Mouse (Mus musculus): ENCODE measurements around the gene Cuta. TPM values are rescaled to one million over a fixed set of nuclear protein-coding genes. Genes with fewer than 3 reads are reported as not detected.
A peak's percentile ranks its signal among the peaks of the same experiment; 100 is the strongest.

Cuta gene
- polyA plus RNA-seq, 1 experiment = 145 TPM

GRCm38 (mm10) chr17:26956309-26956708 lies 16.9 kb upstream of the Cuta start:
- 75% methylated on average over 5 of the region's 5 CpGs for WGBS
- TF ChIP-seq POLR2A (IDR thresholded peaks at IDR 0.05; ENCODE audit: low read depth, low read length) (no peak), CTCF (conservative IDR thresholded peaks at IDR 0.05; ENCODE audit: insufficient read depth, insufficient read length, low read depth, low read length) (no peak)
- no peak for DNase-seq

GRCm38 (mm10) chr17:26953726-26954125 lies 14.4 kb upstream of the Cuta start:
- H3K27me3 ChIP-seq (replicated peaks; ENCODE audit: control insufficient read depth, insufficient read depth, low read length) = no peaks in the 10 kb centered on the region

More at GRCm38 (mm10) chr17:26956309-26956708, 16.9 kb upstream of the Cuta start:
- Histone ChIP-seq H3K36me3 (ENCODE audit: control insufficient read depth, insufficient read depth, low read length) (no peaks in the 10 kb centered on the region), H3K27me3 (replicated peaks; ENCODE audit: control insufficient read depth, insufficient read depth, low read length) (no peaks in the 10 kb centered on the region), H3K4me1 (ENCODE audit: control insufficient read depth, insufficient read depth, low read length) (no peaks in the 10 kb centered on the region; the same call in 1 of the 2 replicates), H3K4me3 (ENCODE audit: insufficient read depth, low read depth, low read length) (no peak overlapping the region), H3K27ac (ENCODE audit: insufficient read depth, low read depth, low read length) (no peak overlapping the region)

GRCm38 (mm10) chr17:26953201-26953600 lies 13.8 kb upstream of the Cuta start:
- Histone ChIP-seq H3K4me3 (ENCODE audit: insufficient read depth, low read depth, low read length) (no peak overlapping the region), H3K27me3 (replicated peaks; ENCODE audit: control insufficient read depth, insufficient read depth, low read length) (no peaks in the 10 kb centered on the region), H3K36me3 (ENCODE audit: control insufficient read depth, insufficient read depth, low read length) (no peaks in the 10 kb centered on the region), H3K27ac (ENCODE audit: insufficient read depth, low read depth, low read length) (no peak overlapping the region), H3K4me1 (ENCODE audit: control insufficient read depth, insufficient read depth, low read length) (no peaks in the 10 kb centered on the region; the same call in none of the 2 replicates)
- TF ChIP-seq POLR2A (IDR thresholded peaks at IDR 0.05; ENCODE audit: low read depth, low read length) (no peak), CTCF (conservative IDR thresholded peaks at IDR 0.05; ENCODE audit: insufficient read depth, insufficient read length, low read depth, low read length) (no peak)
- no peak for DNase-seq
- 48% methylated on average over 6 of the region's 6 CpGs for WGBS

More at GRCm38 (mm10) chr17:26953726-26954125, 14.4 kb upstream of the Cuta start:
- TF ChIP-seq CTCF (conservative IDR thresholded peaks at IDR 0.05; ENCODE audit: insufficient read depth, insufficient read length, low read depth, low read length) = no peak
- TF ChIP-seq POLR2A (IDR thresholded peaks at IDR 0.05; ENCODE audit: low read depth, low read length) = no peak
- Histone ChIP-seq H3K4me1 (ENCODE audit: control insufficient read depth, insufficient read depth, low read length) (no peaks in the 10 kb centered on the region; the same call in none of the 2 replicates), H3K27ac (ENCODE audit: insufficient read depth, low read depth, low read length) (no peak overlapping the region), H3K36me3 (ENCODE audit: control insufficient read depth, insufficient read depth, low read length) (no peaks in the 10 kb centered on the region), H3K4me3 (ENCODE audit: insufficient read depth, low read depth, low read length) (no peak overlapping the region)
- 28% methylated on average over 16 of the region's 16 CpGs for WGBS
- no peak for DNase-seq

- H3K36me3 ChIP-seq (ENCODE audit: control insufficient read depth, insufficient read depth, low read length) = no peaks in the 10 kb centered on the region
- H3K27ac ChIP-seq (ENCODE audit: insufficient read depth, low read depth, low read length) = no peak overlapping the region
- WGBS = 33% methylated on average over 23 of the region's 23 CpGs
- no peaks in the 10 kb centered on the region for H3K27me3 ChIP-seq (replicated peaks; ENCODE audit: control insufficient read depth, insufficient read depth, low read length)
- no peak for DNase-seq
- H3K4me1 ChIP-seq (ENCODE audit: control insufficient read depth, insufficient read depth, low read length) = peaks cover 4% of the 10 kb centered on the region
- peak overlapping the region; percentile 33 for H3K4me3 ChIP-seq (ENCODE audit: insufficient read depth, low read depth, low read length)
- no peak for TF ChIP-seq POLR2A (IDR thresholded peaks at IDR 0.05; ENCODE audit: low read depth, low read length)
Observed at GRCm38 (mm10) chr17:26951952-26952877, 12.8 kb upstream of the Cuta start.

- H3K4me3 ChIP-seq (ENCODE audit: insufficient read depth, low read depth, low read length) = peak overlapping the region; percentile 33
- 7% methylated on average over 11 of the region's 11 CpGs for WGBS
- TF ChIP-seq CTCF (conservative IDR thresholded peaks at IDR 0.05; ENCODE audit: insufficient read depth, insufficient read length, low read depth, low read length) (no peak), POLR2A (IDR thresholded peaks at IDR 0.05; ENCODE audit: low read depth, low read length) (no peak)
- peaks cover 4% of the 10 kb centered on the region for H3K4me1 ChIP-seq (ENCODE audit: control insufficient read depth, insufficient read depth, low read length)
- H3K27me3 ChIP-seq (replicated peaks; ENCODE audit: control insufficient read depth, insufficient read depth, low read length) = no peaks in the 10 kb centered on the region
- no peaks in the 10 kb centered on the region for H3K36me3 ChIP-seq (ENCODE audit: control insufficient read depth, insufficient read depth, low read length)
- H3K27ac ChIP-seq (ENCODE audit: insufficient read depth, low read depth, low read length) = no peak overlapping the region
- peak; percentile 75 for DNase-seq
Observed at GRCm38 (mm10) chr17:26951406-26951805, 12.0 kb upstream of the Cuta start.

- WGBS = 40% methylated on average over 7 of the region's 7 CpGs
- H3K27me3 ChIP-seq (replicated peaks; ENCODE audit: control insufficient read depth, insufficient read depth, low read length) = no peaks in the 10 kb centered on the region
- no peak overlapping the region for H3K27ac ChIP-seq (ENCODE audit: insufficient read depth, low read depth, low read length)
- peaks cover 4% of the 10 kb centered on the region for H3K4me1 ChIP-seq (ENCODE audit: control insufficient read depth, insufficient read depth, low read length)
- H3K36me3 ChIP-seq (ENCODE audit: control insufficient read depth, insufficient read depth, low read length) = no peaks in the 10 kb centered on the region
- DNase-seq = no peak
- TF ChIP-seq CTCF (conservative IDR thresholded peaks at IDR 0.05; ENCODE audit: insufficient read depth, insufficient read length, low read depth, low read length) = no peak
- TF ChIP-seq POLR2A (IDR thresholded peaks at IDR 0.05; ENCODE audit: low read depth, low read length) = no peak
- no peak overlapping the region for H3K4me3 ChIP-seq (ENCODE audit: insufficient read depth, low read depth, low read length)
Observed at GRCm38 (mm10) chr17:26950560-26951288, 11.4 kb upstream of the Cuta start.

- DNase-seq = no peak
- peaks cover 4% of the 10 kb centered on the region for H3K4me1 ChIP-seq (ENCODE audit: control insufficient read depth, insufficient read depth, low read length)
- no peak overlapping the region for H3K27ac ChIP-seq (ENCODE audit: insufficient read depth, low read depth, low read length)
- no peak overlapping the region for H3K4me3 ChIP-seq (ENCODE audit: insufficient read depth, low read depth, low read length)
- no peaks in the 10 kb centered on the region for H3K36me3 ChIP-seq (ENCODE audit: control insufficient read depth, insufficient read depth, low read length)
- TF ChIP-seq CTCF (conservative IDR thresholded peaks at IDR 0.05; ENCODE audit: insufficient read depth, insufficient read length, low read depth, low read length) (no peak), POLR2A (IDR thresholded peaks at IDR 0.05; ENCODE audit: low read depth, low read length) (no peak)
- 72% methylated on average over 5 of the region's 5 CpGs for WGBS
- H3K27me3 ChIP-seq (replicated peaks; ENCODE audit: control insufficient read depth, insufficient read depth, low read length) = no peaks in the 10 kb centered on the region
Observed at GRCm38 (mm10) chr17:26949866-26950265, 10.5 kb upstream of the Cuta start.
